Mouse (Mus musculus) hindbrain, embryonic 11.5 days (tissue): ENCODE measurements around the gene Ampd3. TPM values are rescaled to one million over a fixed set of nuclear protein-coding genes. Genes with fewer than 3 reads are reported as not detected.

ENCODE experiments used
- ATAC-seq: fragments of 200-750 bp; cut with Nextera tagmentation; 2 replicates; pipeline ENCODE4 v1.8.0; 2017; ENCODE audit warnings: mild to moderate bottlenecking, moderate TSS enrichment, moderate library complexity; ENCODE audit not compliant: low FRiP score
- DNase-seq: peaks from one replicate; pipeline ENCODE4 v3.0.0-alpha.2; 2015; ENCODE audit warnings: low spot score
- H3K27ac ChIP-seq: fragments of 300-500 bp; sonication (generic); 2 replicates; pipeline ENCODE4 v1.5.1; 2014; ENCODE audit warnings: mild to moderate bottlenecking, low read depth, low read length
- H3K27me3 ChIP-seq: fragments of 300-500 bp; sonication (generic); 2 replicates; pipeline ENCODE4 v1.6.1; 2014; ENCODE audit warnings: mild to moderate bottlenecking, low read length, moderate library complexity, mixed read lengths; ENCODE audit not compliant: control insufficient read depth, insufficient read depth
- H3K36me3 ChIP-seq: fragments of 300-500 bp; sonication (generic); 2 replicates; pipeline ENCODE4 v1.6.1; 2014; ENCODE audit warnings: mild to moderate bottlenecking, low read length, moderate library complexity, mixed read lengths; ENCODE audit not compliant: control insufficient read depth, insufficient read depth
- H3K4me1 ChIP-seq: fragments of 300-500 bp; sonication (generic); replicated peaks from 2 replicates; pipeline ENCODE4 v1.6.1; 2014; ENCODE audit warnings: low read length, mixed read lengths; ENCODE audit not compliant: control insufficient read depth, insufficient read depth
- H3K4me2 ChIP-seq: fragments of 300-500 bp; sonication (generic); replicated peaks from 2 replicates; pipeline ENCODE4 v1.6.1; 2014; ENCODE audit warnings: mild to moderate bottlenecking, low read depth, low read length
- H3K4me3 ChIP-seq: fragments of 300-500 bp; sonication (generic); 2 replicates; pipeline ENCODE4 v1.5.1; 2014; ENCODE audit warnings: low read depth, low read length
- H3K9ac ChIP-seq: fragments of 300-500 bp; sonication (generic); 2 replicates; pipeline ENCODE4 v1.6.1; 2014; ENCODE audit warnings: low read depth, low read length
- H3K9me3 ChIP-seq: fragments of 300-500 bp; sonication (generic); 2 replicates; pipeline ENCODE4 v1.6.1; 2016; ENCODE audit warnings: low read length; ENCODE audit not compliant: control insufficient read depth
- WGBS: fragments of 180-500 bp; shearing (Covaris S2); extraction: QIAGEN DNeasy Blood & Tissue Kit; methylation state at CpG from one replicate; pipeline ENCODE4 v1.1.7; 2014; 5-methylcytosine and 5-hydroxymethylcytosine counted together
- polyA plus RNA-seq: library from polyadenylated mRNA; unstranded; fragments of >200 nt; fragmentation: Nextera tagmentation; extraction: Ambion mirVana; gene quantifications from 2 replicates; pipeline ENCODE4 v1.2.1, GENCODE M21; 2014

Ampd3 gene
- polyA plus RNA-seq, 1 experiment from 2014 or later, result 1.3 TPM

DNA sequence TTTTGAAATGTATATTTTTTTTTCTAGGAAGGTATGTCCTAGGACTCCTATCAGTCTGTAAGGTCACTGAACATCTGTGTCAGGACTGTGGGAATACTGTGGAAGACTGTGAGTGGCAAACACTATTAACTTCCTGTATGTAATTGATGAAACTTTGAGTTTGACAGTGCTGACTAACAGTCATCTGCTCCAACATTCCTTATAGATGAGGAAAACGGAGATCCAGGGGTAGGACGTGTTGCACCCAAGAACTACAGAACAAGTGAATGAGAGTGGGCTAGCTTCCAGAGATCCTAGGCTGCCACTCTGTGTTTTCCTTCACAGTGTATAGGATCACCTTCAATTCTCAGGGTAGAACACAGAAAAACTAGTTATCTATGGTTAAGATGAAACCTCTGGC is 79.3 kb downstream of the Ampd3 start:
- ATAC-seq (no peak), DNase-seq (no peak)
- H3K27ac ChIP-seq, result no peak overlapping the region
- H3K36me3 ChIP-seq, result no peaks in the 10 kb centered on the region
- H3K4me1 ChIP-seq, result no peaks in the 10 kb centered on the region
- no peaks in the 10 kb centered on the region for H3K27me3 ChIP-seq
- no peak overlapping the region for H3K4me2 ChIP-seq
- no peaks in the 10 kb centered on the region for H3K9me3 ChIP-seq
- H3K4me3 ChIP-seq, result no peak overlapping the region
- WGBS, result 84% methylated on average over 2 of the region's 2 CpGs
- no peak overlapping the region for H3K9ac ChIP-seq

DNA sequence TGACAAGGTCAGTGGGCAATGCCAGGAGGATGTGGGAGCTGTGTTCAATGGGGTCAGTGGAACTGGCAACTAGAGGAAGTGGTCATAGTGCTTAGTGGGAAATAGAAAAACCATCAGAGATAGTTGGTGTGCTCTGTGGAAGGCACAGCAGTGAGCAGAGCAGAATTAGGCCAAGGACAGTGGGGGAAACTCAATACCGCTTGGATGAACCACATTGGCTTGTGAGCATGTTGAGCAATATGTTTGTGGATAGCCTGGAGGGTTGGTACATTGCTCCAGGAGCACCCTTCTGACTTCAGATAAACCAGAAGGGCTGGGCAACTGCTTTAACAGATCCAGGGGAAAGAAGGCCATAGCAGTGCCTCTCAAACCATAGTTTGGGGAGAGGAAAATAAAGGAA is 80.4 kb downstream of the Ampd3 start:
- Histone ChIP-seq H3K27me3 (no peaks in the 10 kb centered on the region), H3K36me3 (no peaks in the 10 kb centered on the region), H3K4me3 (no peak overlapping the region), H3K9me3 (no peaks in the 10 kb centered on the region), H3K9ac (no peak overlapping the region), H3K4me1 (no peaks in the 10 kb centered on the region), H3K4me2 (no peak overlapping the region), H3K27ac (no peak overlapping the region)
- no peak for DNase-seq
- WGBS, result 90% methylated on average over 1 of the region's 1 CpGs
- no peak for ATAC-seq

GRCm38 (mm10) chr7:110851541-110852203 is 83.7 kb downstream of the Ampd3 start:
- Histone ChIP-seq H3K27ac (no peak overlapping the region), H3K4me3 (no peak overlapping the region), H3K4me2 (no peak overlapping the region), H3K27me3 (no peaks in the 10 kb centered on the region), H3K4me1 (no peaks in the 10 kb centered on the region), H3K9me3 (no peaks in the 10 kb centered on the region), H3K9ac (no peak overlapping the region), H3K36me3 (no peaks in the 10 kb centered on the region)
- ATAC-seq, result no peak
- WGBS, result 79% methylated on average over 7 of the region's 7 CpGs
- DNase-seq, result no peak

GRCm38 (mm10) chr7:110853611-110854010 is 85.6 kb downstream of the Ampd3 start:
- no peaks in the 10 kb centered on the region for H3K27me3 ChIP-seq
- 62% methylated on average over 10 of the region's 10 CpGs for WGBS
- no peak overlapping the region for H3K9ac ChIP-seq
- H3K4me2 ChIP-seq, result no peak overlapping the region
- H3K4me1 ChIP-seq, result no peaks in the 10 kb centered on the region
- DNase-seq (no peak), ATAC-seq (no peak)
- no peak overlapping the region for H3K4me3 ChIP-seq
- H3K27ac ChIP-seq, result no peak overlapping the region
- no peaks in the 10 kb centered on the region for H3K36me3 ChIP-seq
- H3K9me3 ChIP-seq, result no peaks in the 10 kb centered on the region

DNA sequence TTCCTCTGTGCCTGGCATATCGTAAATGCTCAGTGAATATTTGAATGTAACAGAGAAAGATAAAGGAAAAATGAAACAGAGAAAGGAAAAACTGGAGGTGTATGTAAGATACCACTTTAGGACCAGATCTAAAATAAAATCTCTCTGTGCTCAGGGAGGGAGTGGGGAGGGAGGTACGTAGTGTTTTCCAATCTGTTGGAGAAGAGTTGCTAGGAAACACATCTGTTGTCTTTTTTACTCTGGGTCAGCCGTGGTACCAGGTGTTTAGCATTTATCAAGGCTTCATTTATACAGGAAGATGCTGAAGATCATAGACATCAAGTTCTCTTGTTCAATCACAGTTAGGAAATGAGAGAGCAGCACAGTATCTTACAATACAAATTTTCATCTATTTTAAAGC is 86.5 kb downstream of the Ampd3 start:
- Histone ChIP-seq H3K27me3 (no peaks in the 10 kb centered on the region), H3K4me1 (no peaks in the 10 kb centered on the region), H3K9me3 (no peaks in the 10 kb centered on the region), H3K4me3 (no peak overlapping the region), H3K9ac (no peak overlapping the region), H3K27ac (no peak overlapping the region), H3K4me2 (no peak overlapping the region), H3K36me3 (no peaks in the 10 kb centered on the region)
- DNase-seq, result no peak
- 61% methylated on average over 3 of the region's 3 CpGs for WGBS
- no peak for ATAC-seq

DNA sequence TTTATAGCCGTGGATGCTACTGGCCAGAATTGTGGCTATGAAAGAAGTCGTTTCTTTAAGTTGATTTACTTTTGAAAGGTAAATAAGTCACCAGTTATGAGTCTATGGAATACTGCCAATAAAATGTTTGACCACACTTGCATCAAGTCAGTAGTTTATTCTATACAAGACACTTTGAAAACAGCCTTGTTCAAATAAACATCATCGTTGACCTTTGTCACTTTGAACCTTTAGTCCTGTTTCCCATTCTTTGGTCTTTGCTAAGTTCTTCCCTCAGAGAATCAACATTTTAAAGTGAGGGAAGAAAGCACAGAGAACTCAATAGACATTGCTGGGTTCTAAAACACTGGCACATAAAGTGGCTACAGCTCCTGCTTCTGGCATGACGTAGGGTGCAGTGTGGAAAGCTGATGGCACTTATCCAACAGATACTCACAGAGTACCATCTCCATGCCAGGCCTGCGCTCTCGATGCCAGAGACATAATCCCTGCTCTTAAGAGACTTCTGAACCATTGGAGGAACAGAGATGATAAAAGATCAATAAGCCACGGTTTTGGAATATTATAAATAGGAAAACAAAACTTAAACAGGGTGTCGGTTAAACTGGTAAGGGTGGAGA is 87.0 kb downstream of the Ampd3 start:
- H3K4me3 ChIP-seq, result no peak overlapping the region
- 87% methylated on average over 8 of the region's 8 CpGs for WGBS
- H3K36me3 ChIP-seq, result no peaks in the 10 kb centered on the region
- no peak overlapping the region for H3K27ac ChIP-seq
- H3K4me1 ChIP-seq, result no peaks in the 10 kb centered on the region
- H3K9me3 ChIP-seq, result no peaks in the 10 kb centered on the region
- H3K4me2 ChIP-seq, result no peak overlapping the region
- no peaks in the 10 kb centered on the region for H3K27me3 ChIP-seq
- ATAC-seq (no peak), DNase-seq (no peak)
- no peak overlapping the region for H3K9ac ChIP-seq

GRCm38 (mm10) chr7:110855604-110856003 is 87.6 kb downstream of the Ampd3 start:
- ATAC-seq (no peak), DNase-seq (no peak)
- Histone ChIP-seq H3K4me1 (no peaks in the 10 kb centered on the region), H3K27ac (no peak overlapping the region), H3K9ac (no peak overlapping the region), H3K4me3 (no peak overlapping the region), H3K9me3 (no peaks in the 10 kb centered on the region), H3K4me2 (no peak overlapping the region), H3K27me3 (no peaks in the 10 kb centered on the region), H3K36me3 (no peaks in the 10 kb centered on the region)
- 80% methylated on average over 1 of the region's 1 CpGs for WGBS

DNA sequence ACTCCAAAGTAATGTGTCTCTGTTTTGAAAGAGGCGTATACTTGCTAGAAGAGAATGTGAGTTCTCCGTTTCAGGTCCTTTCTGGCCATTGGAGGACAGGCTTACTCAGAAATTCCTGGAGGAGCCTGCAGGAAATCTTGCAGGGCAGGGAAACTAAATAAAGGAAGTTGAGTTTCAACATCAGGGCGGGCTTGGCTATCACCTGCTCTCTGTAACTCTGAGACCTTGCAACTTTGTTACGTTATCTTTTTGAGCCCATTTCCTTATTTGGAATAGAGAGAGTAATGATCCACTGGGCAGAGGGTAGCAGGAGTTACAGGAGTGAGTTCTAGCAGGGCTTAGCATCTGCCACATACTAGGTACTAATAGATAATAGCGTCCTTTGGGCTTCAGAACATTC is 92.1 kb downstream of the Ampd3 start:
- no peak for DNase-seq
- WGBS, result 82% methylated on average over 5 of the region's 5 CpGs
- no peak for ATAC-seq
- Histone ChIP-seq H3K36me3 (no peaks in the 10 kb centered on the region), H3K4me2 (no peak overlapping the region), H3K4me1 (no peaks in the 10 kb centered on the region), H3K27ac (no peak overlapping the region), H3K9me3 (no peaks in the 10 kb centered on the region), H3K27me3 (no peaks in the 10 kb centered on the region), H3K9ac (no peak overlapping the region), H3K4me3 (no peak overlapping the region)
